Mouse (Mus musculus) spleen, postnatal 36 days (tissue): ENCODE data around the gene Amz1.

Source experiments
- DNase-seq, 2 experiments: peaks; one replicate each; pipeline ENCODE4 v3.0.0; 2022; ENCODE audit warnings: low spot score in 2 of 2, mixed read lengths in 1 of 2

The Amz1 gene

GRCm38 (mm10) chr5:140801782-140802181 is 77.9 kb downstream of the Amz1 start:
- no peak for DNase-seq

GRCm38 (mm10) chr5:140806252-140806651 is 82.3 kb downstream of the Amz1 start:
- no peak for DNase-seq

- no peak for DNase-seq
These were observed 83.0 kb downstream of the Amz1 start for GRCm38 (mm10) chr5:140806939-140807338.
